Mouse (Mus musculus) bone marrow, adult 2 months (tissue): ENCODE measurements around the gene Irf2bpl. TPM values are rescaled to one million over a fixed set of nuclear protein-coding genes. Genes with fewer than 3 reads are reported as not detected.

Experiments used
- H3K27ac ChIP-seq: fragments of 200-500 bp; 2 replicates; pipeline ENCODE4 v1.5.1; 2012; ENCODE audit warnings: low read depth, mild to moderate bottlenecking, control low read depth, inconsistent platforms, low read length; ENCODE audit not compliant: control insufficient read depth, poor library complexity, insufficient read depth
- H3K4me1 ChIP-seq: fragments of 200-500 bp; 2 replicates; pipeline ENCODE4 v1.6.1; 2011; ENCODE audit warnings: low read length; ENCODE audit not compliant: control insufficient read depth, insufficient read depth
- H3K4me3 ChIP-seq: fragments of 200-500 bp; replicated peaks from 2 replicates; pipeline ENCODE3; 2011; ENCODE audit warnings: mild to moderate bottlenecking, low read depth, low read length, control low read depth; ENCODE audit not compliant: control insufficient read depth
- CTCF ChIP-seq: fragments of 200-500 bp; IDR thresholded peaks from 2 replicates; pipeline ENCODE4 v1.5.1; 2011; ENCODE audit warnings: low read length, control low read depth; ENCODE audit not compliant: control insufficient read depth, insufficient read depth
- POLR2A ChIP-seq: fragments of 200-500 bp; IDR thresholded peaks from 2 replicates; pipeline ENCODE4 v1.6.1; 2011; ENCODE audit warnings: low read depth, mild to moderate bottlenecking, control low read depth, low read length, borderline replicate concordance; ENCODE audit not compliant: control insufficient read depth
- WGBS: fragments of 180-500 bp; shearing (Covaris S2); methylation state at CpG from one replicate; pipeline ENCODE4 v1.1.7; 2018; 5-methylcytosine and 5-hydroxymethylcytosine counted together
- polyA plus RNA-seq: library from polyadenylated mRNA; stranded (reverse); fragments of >200 nt; gene quantifications from 2 replicates; pipeline ENCODE4 v1.2.4, GENCODE M21; 2011; ENCODE audit warnings: low replicate concordance; ENCODE audit not compliant: missing spikeins, insufficient read depth, insufficient read length

The Irf2bpl gene
- polyA plus RNA-seq, 1 experiment, result 3.4 TPM

GRCm38 (mm10) chr12:86895703-86896409 is 11.3 kb upstream of the Irf2bpl start:
- H3K27ac ChIP-seq, result no peak overlapping the region
- no peak overlapping the region for H3K4me3 ChIP-seq
- TF ChIP-seq POLR2A (no peak), CTCF (no peak)
- H3K4me1 ChIP-seq, result peaks cover 3% of the 10 kb centered on the region; the same call in 1 of the 2 replicates
- 59% methylated on average over 4 of the region's 4 CpGs for WGBS

GRCm38 (mm10) chr12:86894841-86895428 is 10.3 kb upstream of the Irf2bpl start:
- H3K27ac ChIP-seq, result peak overlapping the region; percentile 80
- H3K4me1 ChIP-seq, result peaks cover 3% of the 10 kb centered on the region; the same call in 1 of the 2 replicates
- WGBS, result 1% methylated on average over 12 of the region's 12 CpGs
- TF ChIP-seq CTCF (no peak), POLR2A (no peak)
- peak overlapping the region; percentile 10 for H3K4me3 ChIP-seq

- under 1% methylated on average over 23 of the region's 26 CpGs for WGBS
- Histone ChIP-seq H3K4me3 (peak overlapping the region; percentile 52), H3K4me1 (peaks cover 3% of the 10 kb centered on the region; the same call in 1 of the 2 replicates), H3K27ac (peak overlapping the region; percentile 80)
- TF ChIP-seq POLR2A, result no peak
- TF ChIP-seq CTCF, result no peak
Observed at GRCm38 (mm10) chr12:86894184-86894839, 9.7 kb upstream of the Irf2bpl start.

- Histone ChIP-seq H3K4me3 (peak overlapping the region; percentile 52), H3K27ac (peak overlapping the region; percentile 77), H3K4me1 (peaks cover 4% of the 10 kb centered on the region; the same call in 1 of the 2 replicates)
- TF ChIP-seq POLR2A (no peak), CTCF (no peak)
- WGBS, result 6% methylated on average over 20 of the region's 20 CpGs
Observed at GRCm38 (mm10) chr12:86893326-86894183, 9.0 kb upstream of the Irf2bpl start.

GRCm38 (mm10) chr12:86892711-86893311 is 8.2 kb upstream of the Irf2bpl start:
- no peak for TF ChIP-seq CTCF
- TF ChIP-seq POLR2A, result no peak
- WGBS, result 8% methylated on average over 18 of the region's 18 CpGs
- Histone ChIP-seq H3K4me3 (no peak overlapping the region), H3K27ac (no peak overlapping the region), H3K4me1 (peaks cover 4% of the 10 kb centered on the region; the same call in 1 of the 2 replicates)

GRCm38 (mm10) chr12:86891786-86892702 is 7.4 kb upstream of the Irf2bpl start:
- H3K4me1 ChIP-seq, result peaks cover 4% of the 10 kb centered on the region; the same call in 1 of the 2 replicates
- peak overlapping the region; percentile 41 for H3K4me3 ChIP-seq
- peak overlapping the region; percentile 38 for H3K27ac ChIP-seq
- no peak for TF ChIP-seq CTCF
- TF ChIP-seq POLR2A, result no peak
- WGBS, result under 1% methylated on average over 37 of the region's 37 CpGs

- H3K27ac ChIP-seq, result peak overlapping the region; percentile 38
- TF ChIP-seq POLR2A, result no peak
- TF ChIP-seq CTCF, result no peak
- WGBS, result 11% methylated on average over 11 of the region's 11 CpGs
- peak overlapping the region; percentile 41 for H3K4me3 ChIP-seq
- H3K4me1 ChIP-seq, result peaks cover 2% of the 10 kb centered on the region; the same call in 1 of the 2 replicates
Observed at GRCm38 (mm10) chr12:86891454-86891785, 6.8 kb upstream of the Irf2bpl start.
